Mouse (Mus musculus) limb, embryonic 12.5 days (tissue): ENCODE data around the gene Dcxr. TPM values are rescaled to one million over a fixed set of nuclear protein-coding genes. Genes with fewer than 3 reads are reported as not detected.
"Not testable (repeated sequence)": the region's sequence is repeated elsewhere in the genome, so short reads cannot be mapped to it uniquely, and the experiment has no call there.

ENCODE experiments used
- ATAC-seq: fragments of 200-750 bp; cut with Nextera tagmentation; 2 replicates; pipeline ENCODE4 v1.8.0; 2017; ENCODE audit warnings: low read depth, moderate TSS enrichment; ENCODE audit not compliant: insufficient number of reproducible peaks, insufficient read depth, low FRiP score, low TSS enrichment
- H3K27ac ChIP-seq: fragments of 300-500 bp; sonication (generic); 2 replicates; pipeline ENCODE4 v1.5.1; 2016; ENCODE audit warnings: mild to moderate bottlenecking, moderate library complexity
- H3K27me3 ChIP-seq: fragments of 300-500 bp; sonication (generic); 2 replicates; pipeline ENCODE4 v1.6.1; 2016; ENCODE audit warnings: mild to moderate bottlenecking, moderate library complexity
- H3K36me3 ChIP-seq: fragments of 300-500 bp; sonication (generic); 2 replicates; pipeline ENCODE4 v1.6.1; 2016; ENCODE audit warnings: mild to moderate bottlenecking, moderate library complexity
- H3K4me1 ChIP-seq: fragments of 300-500 bp; sonication (generic); replicated peaks from 2 replicates; pipeline ENCODE4 v1.6.1; 2016
- H3K4me2 ChIP-seq: fragments of 300-500 bp; sonication (generic); 2 replicates; pipeline ENCODE4 v1.6.1; 2016; ENCODE audit warnings: mild to moderate bottlenecking, moderate library complexity
- H3K4me3 ChIP-seq: fragments of 300-500 bp; sonication (generic); replicated peaks from 2 replicates; pipeline ENCODE4 v1.5.1; 2016; ENCODE audit warnings: mild to moderate bottlenecking
- H3K9ac ChIP-seq: fragments of 300-500 bp; sonication (generic); replicated peaks from 2 replicates; pipeline ENCODE4 v1.6.1; 2016; ENCODE audit warnings: mild to moderate bottlenecking, moderate library complexity
- H3K9me3 ChIP-seq: fragments of 300-500 bp; sonication (generic); 2 replicates; pipeline ENCODE4 v1.6.1; 2016; ENCODE audit warnings: mild to moderate bottlenecking, moderate library complexity
- WGBS: fragments of 180-500 bp; shearing (Covaris S2); methylation state at CpG from one replicate; pipeline ENCODE4 v1.1.7; 2016; 5-methylcytosine and 5-hydroxymethylcytosine counted together
- polyA plus RNA-seq: library from polyadenylated mRNA; unstranded; fragments of >200 nt; fragmentation: Nextera tagmentation; extraction: Ambion mirVana; gene quantifications from 2 replicates; pipeline ENCODE4 v1.2.1, GENCODE M21; 2016

The Dcxr gene
- polyA plus RNA-seq, result 14.8 and 17.8 TPM in 2 replicates

- Histone ChIP-seq H3K4me3 (peak within 1 kb of the TSS; percentile 58), H3K4me1 (peaks cover 21% of the 10 kb centered on the region), H3K27ac (no peak within 1 kb of the TSS), H3K36me3 (peaks cover 12% of the 10 kb centered on the region), H3K9ac (peak within 1 kb of the TSS; percentile 66), H3K27me3 (peaks cover 20% of the 10 kb centered on the region), H3K9me3 (no peaks in the 10 kb centered on the region), H3K4me2 (peak within 1 kb of the TSS; percentile 91)
- under 1% methylated on average over 14 of the region's 14 CpGs for WGBS
- ATAC-seq, result peak; percentile 78
Measured at GRCm38 (mm10) chr11:120727169-120727527, at the start of gene Dcxr. Dcxr (minus strand) TSS chr11:120727281.

- H3K27ac ChIP-seq, result no peak overlapping the region
- no peaks in the 10 kb centered on the region for H3K27me3 ChIP-seq
- H3K9ac ChIP-seq, result no peak overlapping the region
- 0 out of 2 replicates have a peak overlapping the region, but pooled peaks have one; percentile 2 for H3K4me2 ChIP-seq
- 0 out of 2 replicates have a peak, but pooled peaks cover 9% of the 10 kb centered on the region for H3K4me1 ChIP-seq
- 29% methylated on average over 15 of the region's 15 CpGs for WGBS
- no peak overlapping the region for H3K4me3 ChIP-seq
- H3K36me3 ChIP-seq, result peaks cover 11% of the 10 kb centered on the region; the same call in 1 of the 2 replicates
- H3K9me3 ChIP-seq, result no peaks in the 10 kb centered on the region; the same call in 1 of the 2 replicates
- ATAC-seq, result peak; percentile 73
Measured at GRCm38 (mm10) chr11:120775774-120776469, 48.8 kb upstream of the Dcxr start.

GRCm38 (mm10) chr11:120773463-120774190 is 46.5 kb upstream of the Dcxr start:
- no peak overlapping the region for H3K4me2 ChIP-seq
- no peak for ATAC-seq
- 0 out of 2 replicates have a peak, but pooled peaks cover 9% of the 10 kb centered on the region for H3K4me1 ChIP-seq
- WGBS, result 85% methylated on average over 7 of the region's 7 CpGs
- no peaks in the 10 kb centered on the region; the same call in 1 of the 2 replicates for H3K9me3 ChIP-seq
- no peaks in the 10 kb centered on the region for H3K36me3 ChIP-seq
- H3K9ac ChIP-seq, result no peak overlapping the region; the same call in 1 of the 2 replicates
- no peak overlapping the region for H3K4me3 ChIP-seq
- H3K27ac ChIP-seq, result no peak overlapping the region
- H3K27me3 ChIP-seq, result no peaks in the 10 kb centered on the region

- Histone ChIP-seq H3K4me2 (no peak overlapping the region), H3K36me3 (no peaks in the 10 kb centered on the region), H3K9ac (no peak overlapping the region), H3K4me1 (0 out of 2 replicates have a peak, but pooled peaks cover 9% of the 10 kb centered on the region), H3K27me3 (no peaks in the 10 kb centered on the region), H3K27ac (no peak overlapping the region), H3K9me3 (no peaks in the 10 kb centered on the region; the same call in 1 of the 2 replicates), H3K4me3 (no peak overlapping the region)
- WGBS, result 78% methylated on average over 3 of the region's 3 CpGs
- ATAC-seq, result no peak
Measured at GRCm38 (mm10) chr11:120772749-120773148, 45.7 kb upstream of the Dcxr start.

- Histone ChIP-seq H3K27me3 (0 out of 2 replicates have a peak, but pooled peaks cover 6% of the 10 kb centered on the region), H3K36me3 (no peaks in the 10 kb centered on the region), H3K4me1 (no peaks in the 10 kb centered on the region), H3K27ac (no peak overlapping the region), H3K9ac (no peak overlapping the region), H3K4me3 (no peak overlapping the region), H3K4me2 (no peak overlapping the region), H3K9me3 (no peaks in the 10 kb centered on the region; the same call in 1 of the 2 replicates)
- 79% methylated on average over 1 of the region's 1 CpGs for WGBS
- ATAC-seq, result no peak
Measured at GRCm38 (mm10) chr11:120768206-120768605, 41.1 kb upstream of the Dcxr start.

- not testable (repeated sequence) for H3K36me3 ChIP-seq, ATAC-seq, H3K9me3 ChIP-seq, H3K4me2 ChIP-seq, H3K9ac ChIP-seq, H3K27ac ChIP-seq, H3K4me3 ChIP-seq, H3K4me1 ChIP-seq
- 90% methylated on average over 5 of the region's 7 CpGs for WGBS
- H3K27me3 ChIP-seq, result peaks cover 13% of the 10 kb centered on the region
Measured at GRCm38 (mm10) chr11:120767023-120767422, 39.9 kb upstream of the Dcxr start.

GRCm38 (mm10) chr11:120763121-120763999 is 36.3 kb upstream of the Dcxr start:
- Histone ChIP-seq H3K9me3 (peaks cover 15% of the 10 kb centered on the region; the same call in 1 of the 2 replicates), H3K27me3 (peaks cover 20% of the 10 kb centered on the region), H3K4me2 (peak overlapping the region; percentile 35)
- H3K36me3 ChIP-seq, H3K4me1 ChIP-seq, H3K4me3 ChIP-seq, H3K9ac ChIP-seq, ATAC-seq, H3K27ac ChIP-seq: not testable (repeated sequence)
- WGBS, result 5% methylated on average over 8 of the region's 23 CpGs

- not testable (repeated sequence) for H3K36me3 ChIP-seq, H3K4me3 ChIP-seq, H3K4me1 ChIP-seq, ATAC-seq
- Histone ChIP-seq H3K4me2 (peak within 1 kb of the TSS; percentile 35), H3K9ac (peak within 1 kb of the TSS; percentile 23; the same call in 1 of the 2 replicates), H3K9me3 (peaks cover 22% of the 10 kb centered on the region; the same call in 1 of the 2 replicates), H3K27me3 (peaks cover 20% of the 10 kb centered on the region), H3K27ac (peak within 1 kb of the TSS; percentile 17; the same call in 1 of the 2 replicates)
- WGBS, result 19% methylated on average over 14 of the region's 14 CpGs
Measured at GRCm38 (mm10) chr11:120762672-120763041, 35.6 kb upstream of the Dcxr start, which contains the start of gene Hmga1b. Hmga1b (plus strand) TSS chr11:120762794.

- ATAC-seq, result no peak
Measured at GRCm38 (mm10) chr11:120761811-120762671, 35.0 kb upstream of the Dcxr start.

GRCm38 (mm10) chr11:120760236-120760635 is 33.2 kb upstream of the Dcxr start:
- peaks cover 14% of the 10 kb centered on the region for H3K27me3 ChIP-seq
- no peak overlapping the region for H3K27ac ChIP-seq
- no peak overlapping the region for H3K9ac ChIP-seq
- no peak overlapping the region for H3K4me2 ChIP-seq
- H3K36me3 ChIP-seq, result no peaks in the 10 kb centered on the region
- H3K4me1 ChIP-seq, result peaks cover 7% of the 10 kb centered on the region; the same call in 1 of the 2 replicates
- peaks cover 30% of the 10 kb centered on the region for H3K9me3 ChIP-seq
- H3K4me3 ChIP-seq, result no peak overlapping the region
- no peak for ATAC-seq
- WGBS, result 89% methylated on average over 9 of the region's 9 CpGs

More at GRCm38 (mm10) chr11:120761811-120762671, 35.0 kb upstream of the Dcxr start:
- WGBS, result 67% methylated on average over 14 of the region's 14 CpGs
- peaks cover 24% of the 10 kb centered on the region; the same call in 1 of the 2 replicates for H3K9me3 ChIP-seq
- peak overlapping the region; percentile 23; the same call in 1 of the 2 replicates for H3K9ac ChIP-seq
- H3K4me2 ChIP-seq, result peak overlapping the region; percentile 35
- no peaks in the 10 kb centered on the region for H3K36me3 ChIP-seq
- peaks cover 7% of the 10 kb centered on the region; the same call in 1 of the 2 replicates for H3K4me1 ChIP-seq
- no peak overlapping the region for H3K4me3 ChIP-seq
- H3K27ac ChIP-seq, result peak overlapping the region; percentile 17; the same call in 1 of the 2 replicates
- peaks cover 20% of the 10 kb centered on the region for H3K27me3 ChIP-seq
